ENCODE assay signal across 8 mouse cellular contexts in genomic region chr19:45746153-45747020, GRCm38 (mm10). TPM values are rescaled to one million over a fixed set of nuclear protein-coding genes. Genes with fewer than 3 reads are reported as not detected.
DNase-seq lines count a peak whose midpoint lies in the region; ATAC-seq and TF ChIP-seq lines count a peak whose summit lies in the region.

No protein-coding gene starts in this region.

- TF ChIP-seq EP300 in ES-Bruce4 (IDR thresholded peaks at IDR 0.05; ENCODE audit: insufficient read depth, low read depth, low read length) = no peak

- no peak for ATAC-seq in heart, embryonic 16.5 days (replicated peaks; ENCODE audit: extremely low read depth, insufficient read depth, low FRiP score)
- peak; percentile 22; the same call in 1 of the 2 replicates for ATAC-seq in liver, embryonic 13.5 days (ENCODE audit: low read depth)

- TF ChIP-seq POLR2A in ES-Bruce4 (IDR thresholded peaks at IDR 0.05; ENCODE audit: insufficient read depth, low read length) = no peak
- TF ChIP-seq POLR2A in embryonic fibroblast, embryonic 13.5 days (IDR thresholded peaks at IDR 0.05; ENCODE audit: low read depth, low read length) = no peak

- DNase-seq in adrenal gland, postnatal 25 days = peak; percentile 79
- DNase-seq in kidney, postnatal 36 days = peak; percentile 80 to 93
- DNase-seq in liver, embryonic 13.5 days = peak; percentile 67
- DNase-seq in retina, embryonic 14.5 days (ENCODE audit: low spot score) = peak; percentile 86
- peak; percentile 83 for DNase-seq in thymus, postnatal 25 days

- H3K27ac ChIP-seq in ES-Bruce4 (ENCODE audit: insufficient read depth, low read length) = no peak overlapping the region
- no peak overlapping the region for H3K27ac ChIP-seq in embryonic fibroblast, embryonic 13.5 days (ENCODE audit: insufficient read depth, low read length)
- no peak overlapping the region for H3K27ac ChIP-seq in heart, embryonic 16.5 days (ENCODE audit: low read length)
- H3K27ac ChIP-seq in liver, embryonic 13.5 days = no peak overlapping the region

- H3K4me1 ChIP-seq in ES-Bruce4 (ENCODE audit: control insufficient read depth, insufficient read depth, low read length) = peaks cover 3% of the 10 kb centered on the region
- H3K4me1 ChIP-seq in embryonic fibroblast, embryonic 13.5 days (ENCODE audit: control insufficient read depth, insufficient read depth, low read length) = no peaks in the 10 kb centered on the region
- peaks cover 45% of the 10 kb centered on the region for H3K4me1 ChIP-seq in heart, embryonic 16.5 days (ENCODE audit: control insufficient read depth, insufficient read depth, low read length)
- H3K4me1 ChIP-seq in liver, embryonic 13.5 days (replicated peaks) = peaks cover 54% of the 10 kb centered on the region

- H3K27me3 ChIP-seq in ES-Bruce4 (ENCODE audit: control insufficient read depth, insufficient read depth, low read length, poor library complexity, severe bottlenecking) = peaks cover 19% of the 10 kb centered on the region
- H3K27me3 ChIP-seq in heart, embryonic 16.5 days (ENCODE audit: control insufficient read depth, insufficient read depth, low read length) = peaks cover 41% of the 10 kb centered on the region
- H3K27me3 ChIP-seq in liver, embryonic 13.5 days = peaks cover 53% of the 10 kb centered on the region

- H3K36me3 ChIP-seq in ES-Bruce4 (ENCODE audit: control insufficient read depth, insufficient read depth, low read length, poor library complexity, severe bottlenecking) = no peaks in the 10 kb centered on the region
- H3K36me3 ChIP-seq in heart, embryonic 16.5 days (ENCODE audit: control insufficient read depth, insufficient read depth) = peaks cover 4% of the 10 kb centered on the region
- peaks cover 16% of the 10 kb centered on the region for H3K36me3 ChIP-seq in liver, embryonic 13.5 days

- no peaks in the 10 kb centered on the region for H3K9me3 ChIP-seq in ES-Bruce4 (replicated peaks; ENCODE audit: control insufficient read depth, insufficient read depth, low read length, poor library complexity, severe bottlenecking)
- no peaks in the 10 kb centered on the region for H3K9me3 ChIP-seq in heart, embryonic 16.5 days (replicated peaks; ENCODE audit: control insufficient read depth, low read length)
- H3K9me3 ChIP-seq in liver, embryonic 13.5 days (replicated peaks) = no peaks in the 10 kb centered on the region

- WGBS in heart, embryonic 16.5 days = 12% methylated on average over 29 of the region's 29 CpGs
- 10% methylated on average over 29 of the region's 29 CpGs for WGBS in liver, embryonic 13.5 days (ENCODE audit: insufficient replicate concordance)

- H3K4me2 ChIP-seq in heart, embryonic 16.5 days (ENCODE audit: low read depth, low read length) = peak overlapping the region; percentile 58
- H3K4me2 ChIP-seq in liver, embryonic 13.5 days = peak overlapping the region; percentile 30

- peak overlapping the region; percentile 42; the same call in 1 of the 2 replicates for H3K9ac ChIP-seq in ES-Bruce4 (ENCODE audit: low read depth, poor library complexity, severe bottlenecking)
- no peak overlapping the region for H3K9ac ChIP-seq in heart, embryonic 16.5 days (ENCODE audit: low read length)
- H3K9ac ChIP-seq in liver, embryonic 13.5 days = no peak overlapping the region

- H3K4me3 ChIP-seq in ES-Bruce4 (ENCODE audit: low read depth, low read length) = no peak overlapping the region
- no peak overlapping the region for H3K4me3 ChIP-seq in embryonic fibroblast, embryonic 13.5 days (ENCODE audit: insufficient read depth, low read length)
- peak overlapping the region; percentile 31 for H3K4me3 ChIP-seq in heart, embryonic 16.5 days (ENCODE audit: low read length)
- peak overlapping the region; percentile 6; the same call in 1 of the 2 replicates for H3K4me3 ChIP-seq in liver, embryonic 13.5 days (replicated peaks)

- peak; percentile 92 for TF ChIP-seq CTCF in ES-Bruce4 (IDR thresholded peaks at IDR 0.05; ENCODE audit: low read depth, low read length)
- peak; percentile 65; the same call in 1 of the 2 replicates for TF ChIP-seq CTCF in embryonic fibroblast, embryonic 13.5 days (IDR thresholded peaks at IDR 0.05; ENCODE audit: borderline replicate concordance, insufficient read depth, low read length)

RNA-seq across cellular contexts. Expression of gene Npm3, which starts 3.0 kb away (rescaled TPM):
- 188 and 196 TPM in 2 replicates for polyA plus RNA-seq in ES-Bruce4 (2011; ENCODE audit: insufficient read depth, insufficient read length, low read depth, missing spikeins)
- 29.0 and 34.7 TPM in 2 replicates for total RNA-seq in adrenal gland, postnatal 25 days (2021)
- polyA plus RNA-seq in embryonic fibroblast, embryonic 13.5 days (2011; ENCODE audit: insufficient read length, low read depth, missing spikeins) = 95.8 and 99.4 TPM in 2 replicates
- polyA plus RNA-seq in heart, embryonic 16.5 days (2015; fragmentation: Nextera tagmentation; extraction: Ambion mirVana) = 9.0 and 9.2 TPM in 2 replicates
- polyA plus RNA-seq in liver, embryonic 13.5 days (2015; fragmentation: Nextera tagmentation; extraction: Ambion mirVana) = 13.9 and 15.4 TPM in 2 replicates

RNA-seq across cellular contexts. Expression of gene Fgf8, which starts 3.7 kb away (rescaled TPM):
- polyA plus RNA-seq in ES-Bruce4 (2011; ENCODE audit: insufficient read depth, insufficient read length, low read depth, missing spikeins) = 22.6 and 25.9 TPM in 2 replicates
- not detected in 2 replicates for total RNA-seq in adrenal gland, postnatal 25 days (2021)
- polyA plus RNA-seq in embryonic fibroblast, embryonic 13.5 days (2011; ENCODE audit: insufficient read length, low read depth, missing spikeins) = not detected in 2 replicates
- polyA plus RNA-seq in heart, embryonic 16.5 days (2015; fragmentation: Nextera tagmentation; extraction: Ambion mirVana) = 0.12 and 0.47 TPM in 2 replicates
- not detected in 2 replicates for polyA plus RNA-seq in liver, embryonic 13.5 days (2015; fragmentation: Nextera tagmentation; extraction: Ambion mirVana)

RNA-seq across cellular contexts. Expression of gene Mgea5, which starts 37.2 kb away (rescaled TPM):
- polyA plus RNA-seq in ES-Bruce4 (2011; ENCODE audit: insufficient read depth, insufficient read length, low read depth, missing spikeins) = 177 and 181 TPM in 2 replicates
- 84.7 and 93.9 TPM in 2 replicates for total RNA-seq in adrenal gland, postnatal 25 days (2021)
- polyA plus RNA-seq in embryonic fibroblast, embryonic 13.5 days (2011; ENCODE audit: insufficient read length, low read depth, missing spikeins) = 87.3 and 87.4 TPM in 2 replicates
- polyA plus RNA-seq in heart, embryonic 16.5 days (2015; fragmentation: Nextera tagmentation; extraction: Ambion mirVana) = 33.3 and 33.7 TPM in 2 replicates
- polyA plus RNA-seq in liver, embryonic 13.5 days (2015; fragmentation: Nextera tagmentation; extraction: Ambion mirVana) = 17.7 and 19.1 TPM in 2 replicates

Comparison
In these comparisons a context has a peak if more than half of its experiments do, and no peak if none do; other contexts are left out.
1. H3K4me3 ChIP-seq: peak in heart, embryonic 16.5 days (single experiment) and liver, embryonic 13.5 days (single experiment); none in ES-Bruce4 (single experiment) and embryonic fibroblast, embryonic 13.5 days (single experiment).
2. RNA of gene Fgf8, which starts 3.7 kb away (polyA plus RNA-seq): 22.6 to 25.9 TPM in ES-Bruce4; 0.12 to 0.47 TPM in heart, embryonic 16.5 days, not detected in liver, embryonic 13.5 days and not detected in embryonic fibroblast, embryonic 13.5 days; every median in the first group is over 10 times any median in the second.
3. Peak in every context shown above with its lines, with median percentiles within 50 percentile points of each other: DNase-seq.